Mouse (Mus musculus): ENCODE data around the gene Spata31d1a. TPM values are rescaled to one million over a fixed set of nuclear protein-coding genes. Genes with fewer than 3 reads are reported as not detected.
"Not testable (repeated sequence)": the region's sequence is repeated elsewhere in the genome, so short reads cannot be mapped to it uniquely, and the experiment has no call there.

Spata31d1a gene
- total and polyA plus RNA-seq, 2 experiments from 2014 or later = 0.21 TPM; not detected in 1

DNA sequence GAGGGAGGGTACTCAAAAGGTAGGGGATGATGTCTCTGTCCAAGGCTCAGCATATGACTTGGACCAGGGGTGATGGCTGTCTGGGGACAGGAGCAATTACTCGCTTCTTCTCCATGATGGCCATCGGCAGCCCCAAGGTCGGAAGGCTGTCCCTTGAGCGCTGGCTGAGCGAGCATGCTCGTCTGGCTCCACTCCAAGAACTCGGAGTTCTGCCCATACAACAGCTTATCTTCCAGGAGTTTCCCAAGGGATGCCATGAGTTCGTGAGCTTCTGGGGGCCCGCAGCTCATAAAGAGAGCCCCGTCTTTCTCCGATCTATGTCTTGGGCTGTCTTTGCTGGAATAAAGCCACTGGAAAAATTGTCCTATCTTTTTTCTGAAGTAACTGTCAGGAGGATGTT, 31.0 kb upstream of the Spata31d1a start:
- Histone ChIP-seq H3K27ac (ENCODE audit: low read depth, low read length) (no peak overlapping the region), H3K4me2 (ENCODE audit: low read depth) (no peak overlapping the region), H3K27me3 (ENCODE audit: insufficient read depth, low read length) (no peaks in the 10 kb centered on the region), H3K9me3 (ENCODE audit: low read length) (no peaks in the 10 kb centered on the region), H3K4me3 (ENCODE audit: low read depth, low read length) (no peak overlapping the region), H3K4me1 (ENCODE audit: insufficient read depth) (no peaks in the 10 kb centered on the region), H3K9ac (no peak overlapping the region), H3K36me3 (ENCODE audit: insufficient read depth) (no peaks in the 10 kb centered on the region)
- TF ChIP-seq CTCF (IDR thresholded peaks at IDR 0.05; ENCODE audit: low read depth) = no peak
- 91% methylated on average over 11 of the region's 11 CpGs for WGBS
- DNase-seq = no peak
- no peak for ATAC-seq

DNA sequence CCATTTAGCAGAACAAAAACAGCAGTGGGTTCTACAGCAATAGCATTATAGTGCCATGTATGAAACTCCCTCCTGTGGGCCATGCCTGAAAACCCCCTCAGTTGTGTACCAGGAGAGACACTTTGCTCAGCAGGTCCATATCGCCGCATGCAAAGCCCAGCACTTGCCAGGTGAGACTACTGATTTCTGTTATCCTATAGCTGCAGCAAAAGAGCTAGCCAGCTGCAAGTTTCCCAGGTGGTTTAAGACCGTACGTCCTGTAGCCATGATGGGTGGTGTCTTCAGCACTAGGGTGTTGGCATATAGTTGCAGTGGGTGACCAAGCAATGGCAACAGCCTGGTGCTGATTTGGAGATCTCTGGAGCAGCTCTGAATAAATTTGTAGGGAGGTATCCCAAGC, 29.3 kb upstream of the Spata31d1a start:
- Histone ChIP-seq H3K4me2 (ENCODE audit: low read depth) (no peak overlapping the region), H3K27ac (ENCODE audit: low read depth, low read length) (no peak overlapping the region), H3K4me3 (ENCODE audit: low read depth, low read length) (no peak overlapping the region), H3K9me3 (ENCODE audit: low read length) (no peaks in the 10 kb centered on the region), H3K36me3 (ENCODE audit: insufficient read depth) (no peaks in the 10 kb centered on the region), H3K9ac (no peak overlapping the region), H3K27me3 (ENCODE audit: insufficient read depth, low read length) (no peaks in the 10 kb centered on the region), H3K4me1 (ENCODE audit: insufficient read depth) (no peaks in the 10 kb centered on the region)
- DNase-seq (no peak), ATAC-seq (no peak)
- 90% methylated on average over 4 of the region's 4 CpGs for WGBS
- no peak for TF ChIP-seq CTCF (IDR thresholded peaks at IDR 0.05; ENCODE audit: low read depth)

DNA sequence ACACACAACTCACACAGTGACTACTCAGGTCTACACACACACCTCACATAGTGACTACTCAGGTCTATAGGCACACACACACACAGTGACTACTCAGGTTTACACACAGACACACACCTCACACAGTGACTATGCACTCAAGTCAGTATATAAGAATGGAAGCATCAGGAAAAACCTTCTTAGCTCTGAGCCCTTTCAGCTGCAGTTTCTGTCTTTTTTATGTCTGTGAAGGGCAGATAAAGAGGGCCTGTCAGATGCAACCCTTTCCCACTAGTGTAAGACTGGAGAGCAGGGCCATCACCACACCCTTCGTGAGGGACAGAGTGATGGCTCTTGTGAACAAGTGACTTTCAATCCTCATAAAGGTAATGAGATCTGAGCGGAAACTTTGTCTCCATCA, 28.3 kb upstream of the Spata31d1a start:
- H3K27me3 ChIP-seq (ENCODE audit: insufficient read depth, low read length) = no peaks in the 10 kb centered on the region
- H3K4me3 ChIP-seq (ENCODE audit: low read depth, low read length) = no peak overlapping the region
- no peaks in the 10 kb centered on the region for H3K9me3 ChIP-seq (ENCODE audit: low read length)
- H3K4me2 ChIP-seq (ENCODE audit: low read depth) = no peak overlapping the region
- DNase-seq (no peak), ATAC-seq (no peak)
- 84% methylated on average over 2 of the region's 2 CpGs for WGBS
- H3K9ac ChIP-seq = no peak overlapping the region
- no peaks in the 10 kb centered on the region for H3K36me3 ChIP-seq (ENCODE audit: insufficient read depth)
- TF ChIP-seq CTCF (IDR thresholded peaks at IDR 0.05; ENCODE audit: low read depth) = no peak
- H3K27ac ChIP-seq (ENCODE audit: low read depth, low read length) = no peak overlapping the region
- H3K4me1 ChIP-seq (ENCODE audit: insufficient read depth) = no peaks in the 10 kb centered on the region

DNA sequence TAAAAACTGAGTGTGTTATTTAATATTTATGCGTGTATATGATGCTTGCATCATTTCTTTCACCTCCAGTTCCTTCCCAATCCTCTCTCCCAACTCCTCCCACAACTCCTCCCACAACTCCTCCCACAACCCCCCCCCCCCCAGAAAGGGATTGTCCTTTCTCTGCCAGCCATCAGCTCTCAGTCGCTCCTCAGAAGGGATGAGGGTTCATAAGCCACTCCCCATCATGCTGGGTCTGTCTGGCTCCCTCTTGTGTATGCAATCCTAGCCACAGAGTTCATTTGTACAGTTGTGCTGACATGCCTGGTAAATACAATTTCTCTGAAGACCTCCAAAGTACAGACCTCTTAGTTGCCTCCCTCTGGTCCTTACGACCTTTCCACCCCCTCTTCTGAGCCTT, 25.1 kb upstream of the Spata31d1a start:
- no peaks in the 10 kb centered on the region for H3K9me3 ChIP-seq (ENCODE audit: low read length)
- H3K4me1 ChIP-seq (ENCODE audit: insufficient read depth) = no peaks in the 10 kb centered on the region
- no peak overlapping the region for H3K9ac ChIP-seq
- WGBS = 17% methylated on average over 3 of the region's 3 CpGs
- H3K27ac ChIP-seq (ENCODE audit: low read depth, low read length) = no peak overlapping the region
- TF ChIP-seq CTCF (IDR thresholded peaks at IDR 0.05; ENCODE audit: low read depth) = peak; percentile 33
- no peak overlapping the region for H3K4me3 ChIP-seq (ENCODE audit: low read depth, low read length)
- peak; percentile 77 for ATAC-seq
- no peak for DNase-seq
- H3K4me2 ChIP-seq (ENCODE audit: low read depth) = no peak overlapping the region
- no peaks in the 10 kb centered on the region for H3K27me3 ChIP-seq (ENCODE audit: insufficient read depth, low read length)
- H3K36me3 ChIP-seq (ENCODE audit: insufficient read depth) = no peaks in the 10 kb centered on the region

DNA sequence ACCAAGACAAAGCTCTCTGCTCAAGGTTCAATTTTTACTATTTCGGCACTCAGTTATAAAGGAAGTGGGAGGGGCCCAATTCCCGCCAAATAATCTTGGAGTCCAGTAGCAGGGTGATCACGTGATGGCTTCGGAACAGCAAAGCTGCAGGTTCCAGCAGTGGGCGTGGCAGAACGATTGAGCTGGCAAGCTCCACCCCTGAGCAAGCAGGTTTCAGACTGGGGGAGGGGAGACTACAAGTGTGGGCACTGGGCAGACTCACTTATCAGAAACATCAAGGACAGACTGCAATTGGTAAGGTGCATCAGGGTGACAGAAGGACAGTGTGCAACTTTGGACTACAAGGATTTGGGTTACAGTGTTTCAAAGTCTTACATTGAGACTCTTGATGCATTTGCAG, 24.2 kb upstream of the Spata31d1a start:
- WGBS = 33% methylated on average over 6 of the region's 6 CpGs
- not testable (repeated sequence) for H3K36me3 ChIP-seq (ENCODE audit: insufficient read depth); H3K27ac ChIP-seq (ENCODE audit: low read depth, low read length); H3K27me3 ChIP-seq (ENCODE audit: insufficient read depth, low read length); H3K4me1 ChIP-seq (ENCODE audit: insufficient read depth); H3K4me2 ChIP-seq (ENCODE audit: low read depth); DNase-seq; H3K9ac ChIP-seq; H3K9me3 ChIP-seq (ENCODE audit: low read length); ATAC-seq; H3K4me3 ChIP-seq (ENCODE audit: low read depth, low read length)

DNA sequence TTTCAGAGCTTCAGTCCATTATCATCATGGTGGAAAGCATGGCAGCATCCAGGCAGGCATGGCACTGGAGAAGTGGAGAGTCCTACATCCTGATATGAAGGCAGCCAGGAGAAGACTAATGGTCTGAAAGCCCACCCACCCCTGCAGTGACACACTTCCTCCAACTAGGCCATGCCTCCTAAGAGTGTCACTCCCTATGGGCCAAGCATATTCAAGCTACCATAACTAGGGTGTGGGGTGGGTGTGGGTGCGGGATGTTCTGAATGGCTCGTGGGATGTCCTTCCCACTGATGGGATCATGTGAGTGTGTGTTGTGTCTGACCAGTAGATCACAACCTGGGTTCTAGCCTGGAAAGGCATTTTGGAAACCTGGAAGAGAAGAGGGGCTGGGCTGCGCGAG, 23.8 kb upstream of the Spata31d1a start:
- WGBS = 89% methylated on average over 2 of the region's 4 CpGs
- Histone ChIP-seq H3K9me3 (ENCODE audit: low read length) (no peaks in the 10 kb centered on the region), H3K36me3 (ENCODE audit: insufficient read depth) (no peaks in the 10 kb centered on the region), H3K4me3 (ENCODE audit: low read depth, low read length) (no peak overlapping the region), H3K27ac (ENCODE audit: low read depth, low read length) (no peak overlapping the region), H3K4me2 (ENCODE audit: low read depth) (no peak overlapping the region), H3K27me3 (ENCODE audit: insufficient read depth, low read length) (no peaks in the 10 kb centered on the region), H3K4me1 (ENCODE audit: insufficient read depth) (no peaks in the 10 kb centered on the region), H3K9ac (no peak overlapping the region)
- no peak for DNase-seq
- ATAC-seq = no peak
- no peak for TF ChIP-seq CTCF (IDR thresholded peaks at IDR 0.05; ENCODE audit: low read depth)

DNA sequence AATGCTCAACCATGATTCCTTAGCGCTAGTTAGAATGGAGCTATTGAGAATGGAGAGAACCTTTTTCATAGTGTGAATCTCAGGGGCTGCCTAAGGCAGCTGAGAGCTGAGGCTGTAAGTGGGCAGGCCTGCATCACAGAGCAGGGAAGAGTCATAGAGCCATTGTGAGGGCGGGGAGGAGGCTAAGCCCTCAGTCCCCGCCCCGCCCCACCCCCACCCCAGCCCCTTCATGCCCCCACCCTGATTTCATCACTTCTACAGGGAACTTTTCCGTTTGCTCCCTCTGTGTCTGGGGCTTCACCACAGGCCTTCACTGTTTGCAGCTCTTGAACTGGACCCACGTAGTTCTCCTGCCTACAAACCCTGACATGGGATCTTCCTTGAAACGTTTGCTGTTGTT, 21.5 kb upstream of the Spata31d1a start, which contains the start of gene Spata31d1d:
Gene Spata31d1d (minus strand): TSS at position 101 of the 400 bp plus-strand sequence.
- Histone ChIP-seq H3K4me2 (ENCODE audit: low read depth) (no peak within 1 kb of the TSS), H3K9me3 (ENCODE audit: low read length) (no peaks in the 10 kb centered on the region), H3K27me3 (ENCODE audit: insufficient read depth, low read length) (no peaks in the 10 kb centered on the region), H3K4me3 (ENCODE audit: low read depth, low read length) (no peak within 1 kb of the TSS), H3K27ac (ENCODE audit: low read depth, low read length) (no peak within 1 kb of the TSS), H3K4me1 (ENCODE audit: insufficient read depth) (no peaks in the 10 kb centered on the region), H3K36me3 (ENCODE audit: insufficient read depth) (no peaks in the 10 kb centered on the region), H3K9ac (no peak within 1 kb of the TSS)
- WGBS = 39% methylated on average over 7 of the region's 7 CpGs
- TF ChIP-seq CTCF (IDR thresholded peaks at IDR 0.05; ENCODE audit: low read depth) = no peak
- ATAC-seq = no peak
- no peak for DNase-seq
